Mouse (Mus musculus) right cerebral cortex, postnatal 36 days (tissue): ENCODE measurements around the gene Snrpb.

Experiments
- DNase-seq, 2 experiments: peaks; one replicate each; pipeline ENCODE4 v3.0.0; 2022; ENCODE audit warnings: low spot score in 2 of 2, mixed read lengths in 1 of 2

Snrpb gene

DNA sequence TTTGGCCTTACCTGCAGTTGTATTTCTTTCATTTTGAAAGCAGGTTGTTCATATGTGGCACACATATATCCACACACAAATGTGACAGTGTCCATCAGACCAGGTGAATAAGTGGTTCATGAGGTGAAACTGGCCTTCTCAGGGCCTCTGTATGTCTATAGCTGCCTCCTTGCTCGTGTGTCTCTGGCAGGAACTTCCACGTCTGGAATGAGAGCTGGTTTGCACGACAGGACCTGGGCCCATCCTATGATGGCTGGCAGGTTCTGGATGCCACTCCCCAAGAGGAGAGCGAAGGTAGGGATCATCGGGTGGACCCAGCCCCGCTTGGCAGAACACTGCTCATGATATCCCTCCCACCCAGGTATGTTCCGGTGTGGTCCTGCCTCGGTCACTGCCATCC lies 36.2 kb downstream of the Snrpb start:
- no peak for DNase-seq

- no peak for DNase-seq
Observed at GRCm38 (mm10) chr2:130129687-130130086, 49.5 kb downstream of the Snrpb start.

- DNase-seq = no peak
Observed at GRCm38 (mm10) chr2:130126073-130126472, 53.1 kb downstream of the Snrpb start.

- DNase-seq = no peak
Observed at GRCm38 (mm10) chr2:130125279-130126059, 53.7 kb downstream of the Snrpb start.
